Mouse (Mus musculus) bone marrow macrophage, adult 2 months (primary cell): ENCODE results near the gene H2afy2. TPM values are rescaled to one million over a fixed set of nuclear protein-coding genes. Genes with fewer than 3 reads are reported as not detected.
A peak's percentile ranks its signal among the peaks of the same experiment; 100 is the strongest.

Source experiments
- H3K27ac ChIP-seq: 2 replicates; pipeline ENCODE4 v1.5.1; 2012; ENCODE audit warnings: low read depth, low read length; ENCODE audit not compliant: insufficient read depth
- H3K4me1 ChIP-seq: 2 replicates; pipeline ENCODE4 v1.6.1; 2012; ENCODE audit warnings: low read length; ENCODE audit not compliant: control insufficient read depth, insufficient read depth
- H3K4me3 ChIP-seq: 2 replicates; pipeline ENCODE4 v1.5.1; 2012; ENCODE audit warnings: mild to moderate bottlenecking, low read length, moderate library complexity; ENCODE audit not compliant: insufficient read depth
- CTCF ChIP-seq: IDR thresholded peaks from 2 replicates; pipeline ENCODE4 v1.5.1; 2012; ENCODE audit warnings: low read depth, mild to moderate bottlenecking, low read length, moderate library complexity
- POLR2A ChIP-seq: IDR thresholded peaks from 2 replicates; pipeline ENCODE4 v1.6.1; 2012; ENCODE audit warnings: mild to moderate bottlenecking, low read depth, low read length, borderline replicate concordance
- polyA plus RNA-seq: library from polyadenylated mRNA; stranded (reverse); fragments of >200 nt; gene quantifications from 2 replicates; pipeline ENCODE4 v1.2.4, GENCODE M21; 2012; ENCODE audit not compliant: missing spikeins, insufficient read depth, insufficient read length

H2afy2 gene
- polyA plus RNA-seq, result not detected in 2 replicates

DNA sequence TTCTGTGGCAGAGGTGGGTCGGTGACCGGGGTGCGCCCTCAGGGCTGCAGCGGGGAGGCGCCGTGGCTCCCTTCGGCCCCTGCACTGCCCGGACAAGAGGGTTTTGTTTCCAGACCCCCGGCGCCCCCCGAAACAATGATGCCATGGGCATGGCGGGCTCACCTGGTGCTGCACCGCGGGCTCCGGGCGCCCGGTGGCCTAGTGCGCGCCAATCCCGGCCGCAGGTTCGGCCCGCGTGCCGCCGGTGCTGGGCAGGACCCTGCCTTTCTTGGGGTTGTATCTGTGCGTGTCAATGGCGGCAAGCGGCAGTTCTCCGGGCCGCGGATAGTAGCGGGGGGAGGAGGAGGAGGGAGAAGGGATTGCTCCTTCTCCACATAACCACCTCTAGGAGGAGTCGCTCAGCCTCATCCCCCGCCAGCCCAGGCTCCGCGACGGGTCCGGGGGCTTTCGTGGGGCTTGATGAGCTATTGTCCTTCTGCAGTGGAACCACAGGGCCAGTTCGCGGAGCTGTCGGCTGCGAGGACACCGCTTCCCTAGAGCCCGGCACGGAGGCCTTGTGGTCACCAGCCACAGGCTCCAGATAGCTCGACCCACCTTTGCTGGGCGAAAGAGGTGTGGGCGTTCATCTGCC lies at the start of gene H2afy2:
H2afy2 (minus strand) TSS at position 527 of the 631 bp plus-strand sequence.
- H3K4me3 ChIP-seq, result peak within 1 kb of the TSS; percentile 51
- H3K4me1 ChIP-seq, result no peaks in the 10 kb centered on the region
- H3K27ac ChIP-seq, result no peak within 1 kb of the TSS
- TF ChIP-seq POLR2A (no peak), CTCF (no peak)

DNA sequence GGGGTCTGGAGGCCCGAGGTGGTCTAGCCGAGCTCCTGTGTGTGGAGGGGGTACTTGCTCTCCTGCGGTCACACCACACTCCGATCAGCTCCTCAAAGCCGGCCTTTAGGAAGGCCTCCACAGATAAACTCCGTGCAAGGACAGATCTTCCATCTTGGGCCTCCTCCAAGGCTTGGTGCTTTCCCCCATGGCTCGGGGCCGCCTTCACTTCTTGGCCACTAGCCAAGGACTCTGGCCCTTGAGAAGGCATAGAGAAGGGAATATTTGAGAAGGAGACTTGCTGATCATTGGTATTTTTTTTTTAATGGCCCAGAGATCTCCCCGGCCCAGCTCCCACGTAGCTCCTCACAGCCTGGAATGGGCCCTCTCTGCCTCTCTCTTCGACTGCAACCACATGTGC lies 48.8 kb upstream of the H2afy2 start:
- Histone ChIP-seq H3K27ac (no peak overlapping the region), H3K4me3 (no peak overlapping the region), H3K4me1 (no peaks in the 10 kb centered on the region)
- TF ChIP-seq CTCF (no peak), POLR2A (no peak)

DNA sequence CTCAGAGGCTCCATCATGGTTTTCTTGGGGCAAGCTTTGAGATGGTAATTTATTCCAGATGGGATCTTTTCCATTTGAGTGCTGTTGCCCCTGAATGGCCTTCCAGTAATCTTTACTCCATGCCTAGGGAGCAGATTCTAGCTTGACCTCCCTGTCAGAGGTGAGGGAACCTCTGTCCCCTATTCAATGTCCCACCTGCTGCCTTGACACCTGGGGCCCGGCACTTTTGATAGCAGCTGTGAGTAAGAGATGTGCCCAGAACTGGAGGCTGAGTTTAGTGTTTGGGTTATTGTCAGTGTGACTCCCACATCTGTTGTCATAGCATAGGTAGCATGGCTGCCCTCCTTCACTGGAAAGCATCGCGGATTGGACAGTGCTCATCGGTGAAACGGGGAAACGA lies 47.8 kb upstream of the H2afy2 start:
- no peak overlapping the region for H3K27ac ChIP-seq
- H3K4me3 ChIP-seq, result no peak overlapping the region
- H3K4me1 ChIP-seq, result no peaks in the 10 kb centered on the region
- no peak for TF ChIP-seq CTCF
- TF ChIP-seq POLR2A, result no peak

DNA sequence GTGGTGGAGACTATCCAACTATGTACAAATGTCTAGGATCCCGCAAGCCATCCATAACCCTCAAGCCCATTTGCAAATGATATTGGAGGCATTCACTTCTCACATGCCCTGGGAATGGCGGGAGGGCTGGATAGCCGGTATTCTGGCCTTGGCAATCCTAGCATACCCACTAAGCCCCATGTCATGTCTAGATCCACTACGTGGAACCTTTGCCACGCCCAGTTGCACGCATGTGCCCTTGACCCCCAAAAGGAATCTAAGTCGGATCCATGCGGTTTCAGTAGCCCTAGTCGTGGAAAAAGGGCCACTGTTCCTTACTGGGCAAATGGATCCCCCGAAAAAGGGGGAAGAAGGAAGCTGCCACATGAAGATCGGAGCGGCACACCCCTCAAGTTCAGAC lies 47.3 kb upstream of the H2afy2 start:
- TF ChIP-seq CTCF (no peak), POLR2A (no peak)
- H3K4me3 ChIP-seq, result no peak overlapping the region
- H3K4me1 ChIP-seq, result no peaks in the 10 kb centered on the region
- H3K27ac ChIP-seq, result no peak overlapping the region

- H3K4me3 ChIP-seq, result no peak overlapping the region
- H3K27ac ChIP-seq, result no peak overlapping the region
- H3K4me1 ChIP-seq, result no peaks in the 10 kb centered on the region
- TF ChIP-seq CTCF (no peak), POLR2A (no peak)
Observed at GRCm38 (mm10) chr10:61830817-61831216, 46.9 kb upstream of the H2afy2 start.

GRCm38 (mm10) chr10:61829046-61829445 lies 45.1 kb upstream of the H2afy2 start:
- Histone ChIP-seq H3K27ac (no peak overlapping the region), H3K4me3 (no peak overlapping the region), H3K4me1 (no peaks in the 10 kb centered on the region)
- TF ChIP-seq POLR2A (no peak), CTCF (no peak)

DNA sequence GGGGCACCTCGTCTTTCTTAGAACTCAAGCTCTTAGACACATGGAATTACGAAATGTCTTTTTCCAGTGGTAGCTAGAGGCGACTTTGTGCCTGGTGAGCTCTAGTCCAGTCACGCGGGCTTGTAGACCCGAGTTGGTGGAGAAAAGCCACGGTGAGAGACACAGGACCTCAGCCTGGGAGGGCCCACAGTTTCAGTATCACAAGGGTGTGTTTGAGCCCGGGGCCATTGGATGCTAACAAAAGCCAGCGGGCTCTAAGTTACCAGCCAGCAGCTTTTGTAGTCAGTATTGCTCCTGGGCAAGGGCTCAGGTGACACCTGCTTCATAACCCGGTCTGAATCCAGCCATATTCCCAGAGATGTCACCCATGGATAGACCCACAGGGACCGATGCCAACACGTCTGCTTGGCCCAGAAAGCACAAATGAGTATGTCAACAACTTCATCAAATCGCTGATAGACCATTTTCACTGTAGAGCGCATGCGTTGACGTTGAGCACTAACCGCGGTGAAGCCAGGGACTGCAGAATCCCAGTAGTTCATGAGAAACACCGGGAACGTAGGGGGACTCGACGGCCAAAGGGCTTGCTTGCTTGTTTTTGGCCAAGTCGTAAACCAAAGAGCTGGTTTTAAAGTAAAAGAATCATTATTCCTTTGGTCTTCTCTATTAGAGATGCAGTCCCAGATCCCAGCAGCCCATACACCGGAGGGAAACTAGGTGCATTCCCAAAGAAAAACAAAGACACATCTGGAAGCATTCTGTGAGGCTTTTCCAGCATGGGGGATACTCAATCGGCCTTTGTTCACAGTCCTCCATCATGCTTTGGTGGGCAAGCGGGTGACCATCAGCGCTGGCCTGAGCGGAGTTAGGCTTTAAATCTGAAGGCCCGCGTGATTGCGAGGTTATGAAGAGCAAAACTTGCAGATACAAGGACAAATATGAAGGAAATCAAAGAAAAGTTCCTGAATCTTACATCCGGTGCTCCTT lies 44.3 kb upstream of the H2afy2 start:
- H3K4me1 ChIP-seq, result no peaks in the 10 kb centered on the region
- H3K27ac ChIP-seq, result no peak overlapping the region
- TF ChIP-seq CTCF (no peak), POLR2A (no peak)
- H3K4me3 ChIP-seq, result no peak overlapping the region

DNA sequence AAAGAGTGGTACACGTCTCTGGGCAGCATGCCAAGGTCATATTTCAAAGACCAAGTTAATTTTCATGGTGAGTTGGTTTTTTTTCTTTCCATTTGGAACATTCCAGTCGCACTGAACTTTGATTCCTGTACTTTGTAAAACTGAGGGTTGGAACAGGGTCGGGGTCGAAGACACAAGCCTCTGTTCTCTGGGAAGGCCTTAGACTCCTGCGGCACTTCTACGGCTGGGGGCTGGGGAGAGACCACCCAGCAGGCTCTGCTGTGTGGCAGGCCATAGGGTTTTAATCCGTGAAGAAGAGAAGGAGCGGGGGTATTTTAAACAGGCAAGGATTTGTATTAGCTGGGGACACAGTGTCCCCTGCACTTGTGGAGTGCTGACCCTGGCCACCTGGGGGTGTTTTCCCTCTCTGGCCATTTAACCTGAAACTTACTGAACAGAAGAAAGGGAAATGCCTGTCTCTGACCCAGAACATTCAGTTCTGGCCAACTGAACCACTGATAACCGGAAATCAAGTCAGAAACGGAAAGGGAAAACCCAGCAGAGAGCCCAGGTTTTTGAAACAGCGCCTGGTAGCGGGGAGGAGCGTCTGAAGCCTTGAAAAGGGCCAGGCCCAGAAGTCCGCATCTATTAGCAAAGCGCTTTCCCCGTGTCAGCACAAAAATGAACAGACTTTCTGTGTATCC lies 42.9 kb upstream of the H2afy2 start:
- Histone ChIP-seq H3K4me3 (no peak overlapping the region), H3K27ac (no peak overlapping the region), H3K4me1 (no peaks in the 10 kb centered on the region)
- TF ChIP-seq POLR2A (no peak), CTCF (no peak)

- no peak for TF ChIP-seq CTCF
- TF ChIP-seq POLR2A, result no peak
- Histone ChIP-seq H3K4me1 (no peaks in the 10 kb centered on the region), H3K27ac (no peak overlapping the region), H3K4me3 (no peak overlapping the region)
Observed at GRCm38 (mm10) chr10:61825979-61826752, 42.2 kb upstream of the H2afy2 start.

GRCm38 (mm10) chr10:61825536-61825935 lies 41.6 kb upstream of the H2afy2 start:
- H3K4me3 ChIP-seq, result no peak overlapping the region
- no peak overlapping the region for H3K27ac ChIP-seq
- no peak for TF ChIP-seq CTCF
- TF ChIP-seq POLR2A, result no peak
- H3K4me1 ChIP-seq, result no peaks in the 10 kb centered on the region
